Mouse (Mus musculus): Measurements from ENCODE around the gene Thpo. TPM values are rescaled to one million over a fixed set of nuclear protein-coding genes. Genes with fewer than 3 reads are reported as not detected.

Thpo gene
- polyA plus RNA-seq (2012): not detected in 2 replicates

GRCm38 (mm10) chr16:20733731-20734730, at the start of gene Thpo:
Gene Thpo, minus strand, starts transcription at chr16:20734511.
- no peak for TF ChIP-seq GATA1 (IDR thresholded peaks at IDR 0.05; ENCODE audit: low read length)

GRCm38 (mm10) chr16:20783891-20784290, 49.6 kb upstream of the Thpo start:
- no peak for TF ChIP-seq GATA1 (IDR thresholded peaks at IDR 0.05; ENCODE audit: low read length)

GRCm38 (mm10) chr16:20781101-20781630, 46.9 kb upstream of the Thpo start:
- no peak for TF ChIP-seq GATA1 (IDR thresholded peaks at IDR 0.05; ENCODE audit: low read length)

- TF ChIP-seq GATA1 (IDR thresholded peaks at IDR 0.05; ENCODE audit: low read length): no peak
These were observed 45.5 kb upstream of the Thpo start for GRCm38 (mm10) chr16:20779846-20780245.

- no peak for TF ChIP-seq GATA1 (IDR thresholded peaks at IDR 0.05; ENCODE audit: low read length)
These were observed 40.7 kb upstream of the Thpo start for GRCm38 (mm10) chr16:20775021-20775420.

GRCm38 (mm10) chr16:20765244-20765643, 30.9 kb upstream of the Thpo start:
- TF ChIP-seq GATA1 (IDR thresholded peaks at IDR 0.05; ENCODE audit: low read length): no peak

- TF ChIP-seq GATA1 (IDR thresholded peaks at IDR 0.05; ENCODE audit: low read length): no peak
These were observed 27.4 kb upstream of the Thpo start for GRCm38 (mm10) chr16:20761681-20762080.

GRCm38 (mm10) chr16:20757385-20757784, 23.1 kb upstream of the Thpo start:
- no peak for TF ChIP-seq GATA1 (IDR thresholded peaks at IDR 0.05; ENCODE audit: low read length)

GRCm38 (mm10) chr16:20756052-20756451, 21.7 kb upstream of the Thpo start:
- no peak for TF ChIP-seq GATA1 (IDR thresholded peaks at IDR 0.05; ENCODE audit: low read length)

- TF ChIP-seq GATA1 (IDR thresholded peaks at IDR 0.05; ENCODE audit: low read length): no peak
These were observed 16.2 kb upstream of the Thpo start for GRCm38 (mm10) chr16:20750518-20750917.

GRCm38 (mm10) chr16:20746641-20747040, 12.3 kb upstream of the Thpo start:
- no peak for TF ChIP-seq GATA1 (IDR thresholded peaks at IDR 0.05; ENCODE audit: low read length)

- no peak for TF ChIP-seq GATA1 (IDR thresholded peaks at IDR 0.05; ENCODE audit: low read length)
These were observed 5.5 kb upstream of the Thpo start for GRCm38 (mm10) chr16:20739845-20740244.

- TF ChIP-seq GATA1 (IDR thresholded peaks at IDR 0.05; ENCODE audit: low read length): no peak
These were observed 2.5 kb upstream of the Thpo start for GRCm38 (mm10) chr16:20736823-20737222.

- TF ChIP-seq GATA1 (IDR thresholded peaks at IDR 0.05; ENCODE audit: low read length): no peak
These were observed 1.9 kb upstream of the Thpo start for GRCm38 (mm10) chr16:20736168-20736567.

- no peak for TF ChIP-seq GATA1 (IDR thresholded peaks at IDR 0.05; ENCODE audit: low read length)
These were observed 1.3 kb upstream of the Thpo start for GRCm38 (mm10) chr16:20735651-20736050.

- no peak for TF ChIP-seq GATA1 (IDR thresholded peaks at IDR 0.05; ENCODE audit: low read length)
These were observed 1.2 kb downstream of the Thpo start, which contains the start of gene Chrd for GRCm38 (mm10) chr16:20732925-20733730. Gene Chrd, plus strand, starts transcription at chr16:20733127.

Measured in G1E-ER4 (cell line).